Mouse (Mus musculus) heart, embryonic 11.5 days (tissue): Measurements from ENCODE around the gene C2cd4c. TPM values are rescaled to one million over a fixed set of nuclear protein-coding genes. Genes with fewer than 3 reads are reported as not detected.

ENCODE experiments used
- ATAC-seq: fragments of 200-750 bp; cut with Nextera tagmentation; replicated peaks from 2 replicates; pipeline ENCODE4 v1.8.0; 2017; ENCODE audit warnings: moderate library complexity; ENCODE audit not compliant: insufficient number of reproducible peaks, low FRiP score, low TSS enrichment
- H3K27ac ChIP-seq: fragments of 300-500 bp; sonication (generic); 2 replicates; pipeline ENCODE4 v1.5.1; 2014; ENCODE audit warnings: mild to moderate bottlenecking, low read depth, low read length
- H3K27me3 ChIP-seq: fragments of 300-500 bp; sonication (generic); 2 replicates; pipeline ENCODE4 v1.6.1; 2014; ENCODE audit warnings: mild to moderate bottlenecking, low read length, mixed read lengths; ENCODE audit not compliant: control insufficient read depth, insufficient read depth
- H3K36me3 ChIP-seq: fragments of 300-500 bp; sonication (generic); 2 replicates; pipeline ENCODE4 v1.6.1; 2014; ENCODE audit warnings: mild to moderate bottlenecking, low read length, moderate library complexity, mixed read lengths; ENCODE audit not compliant: control insufficient read depth, insufficient read depth
- H3K4me1 ChIP-seq: fragments of 300-500 bp; sonication (generic); 2 replicates; pipeline ENCODE4 v1.6.1; 2014; ENCODE audit warnings: low read length; ENCODE audit not compliant: control insufficient read depth, insufficient read depth
- H3K4me2 ChIP-seq: fragments of 300-500 bp; sonication (generic); 2 replicates; pipeline ENCODE4 v1.6.1; 2014; ENCODE audit warnings: mild to moderate bottlenecking, moderate library complexity
- H3K4me3 ChIP-seq: fragments of 300-500 bp; sonication (generic); 2 replicates; pipeline ENCODE4 v1.5.1; 2014; ENCODE audit warnings: low read depth, low read length
- H3K9ac ChIP-seq: fragments of 300-500 bp; sonication (generic); 2 replicates; pipeline ENCODE4 v1.6.1; 2014; ENCODE audit warnings: mild to moderate bottlenecking, low read depth, low read length, moderate library complexity
- H3K9me3 ChIP-seq: fragments of 300-500 bp; sonication (generic); replicated peaks from 2 replicates; pipeline ENCODE4 v1.6.1; 2016; ENCODE audit warnings: low read length; ENCODE audit not compliant: control insufficient read depth
- WGBS: fragments of 180-500 bp; shearing (Covaris S2); extraction: QIAGEN DNeasy Blood & Tissue Kit; methylation state at CpG from one replicate; pipeline ENCODE4 v1.1.7; 2014; ENCODE audit not compliant: insufficient replicate concordance; 5-methylcytosine and 5-hydroxymethylcytosine counted together
- polyA plus RNA-seq: library from polyadenylated mRNA; unstranded; fragments of >200 nt; fragmentation: Nextera tagmentation; extraction: Ambion mirVana; gene quantifications from 2 replicates; pipeline ENCODE4 v1.2.1, GENCODE M21; 2014

C2cd4c gene
- polyA plus RNA-seq, 1 experiment from 2014 or later = not detected

GRCm38 (mm10) chr10:79597936-79598230 is 15.9 kb downstream of the C2cd4c start:
- H3K9ac ChIP-seq = no peak overlapping the region
- peaks cover 9% of the 10 kb centered on the region for H3K27me3 ChIP-seq
- H3K4me1 ChIP-seq = no peaks in the 10 kb centered on the region
- ATAC-seq = no peak
- H3K4me2 ChIP-seq = no peak overlapping the region
- H3K36me3 ChIP-seq = no peaks in the 10 kb centered on the region
- no peak overlapping the region for H3K27ac ChIP-seq
- no peak overlapping the region for H3K4me3 ChIP-seq
- WGBS = 64% methylated on average over 4 of the region's 4 CpGs
- H3K9me3 ChIP-seq = no peaks in the 10 kb centered on the region

- Histone ChIP-seq H3K36me3 (no peaks in the 10 kb centered on the region), H3K27ac (no peak overlapping the region), H3K4me1 (no peaks in the 10 kb centered on the region), H3K4me2 (no peak overlapping the region), H3K9me3 (no peaks in the 10 kb centered on the region), H3K27me3 (peaks cover 9% of the 10 kb centered on the region), H3K9ac (no peak overlapping the region), H3K4me3 (no peak overlapping the region)
- no peak for ATAC-seq
- 37% methylated on average over 13 of the region's 13 CpGs for WGBS
These were observed 16.5 kb downstream of the C2cd4c start for GRCm38 (mm10) chr10:79597051-79597935.

- Histone ChIP-seq H3K4me3 (no peak overlapping the region), H3K27me3 (peaks cover 9% of the 10 kb centered on the region), H3K4me2 (no peak overlapping the region), H3K9me3 (no peaks in the 10 kb centered on the region), H3K4me1 (no peaks in the 10 kb centered on the region), H3K9ac (no peak overlapping the region), H3K36me3 (no peaks in the 10 kb centered on the region), H3K27ac (no peak overlapping the region)
- no peak for ATAC-seq
- 54% methylated on average over 8 of the region's 8 CpGs for WGBS
These were observed 18.3 kb downstream of the C2cd4c start for GRCm38 (mm10) chr10:79595590-79595929.

- Histone ChIP-seq H3K9me3 (no peaks in the 10 kb centered on the region), H3K4me3 (no peak overlapping the region), H3K27me3 (peaks cover 9% of the 10 kb centered on the region), H3K36me3 (no peaks in the 10 kb centered on the region), H3K27ac (no peak overlapping the region), H3K9ac (no peak overlapping the region), H3K4me1 (no peaks in the 10 kb centered on the region), H3K4me2 (no peak overlapping the region)
- WGBS = 20% methylated on average over 17 of the region's 17 CpGs
- no peak for ATAC-seq
These were observed 18.8 kb downstream of the C2cd4c start for GRCm38 (mm10) chr10:79594872-79595589.

- Histone ChIP-seq H3K27me3 (peaks cover 9% of the 10 kb centered on the region), H3K36me3 (no peaks in the 10 kb centered on the region), H3K9ac (no peak overlapping the region), H3K4me1 (no peaks in the 10 kb centered on the region), H3K4me2 (no peak overlapping the region), H3K9me3 (no peaks in the 10 kb centered on the region), H3K27ac (no peak overlapping the region), H3K4me3 (no peak overlapping the region)
- 43% methylated on average over 6 of the region's 6 CpGs for WGBS
- no peak for ATAC-seq
These were observed 19.7 kb downstream of the C2cd4c start for GRCm38 (mm10) chr10:79594111-79594510.

GRCm38 (mm10) chr10:79590702-79591101 is 23.1 kb downstream of the C2cd4c start:
- no peak overlapping the region for H3K4me3 ChIP-seq
- no peaks in the 10 kb centered on the region for H3K9me3 ChIP-seq
- H3K4me2 ChIP-seq = no peak overlapping the region
- no peaks in the 10 kb centered on the region for H3K36me3 ChIP-seq
- no peaks in the 10 kb centered on the region for H3K4me1 ChIP-seq
- ATAC-seq = no peak
- H3K27me3 ChIP-seq = peaks cover 6% of the 10 kb centered on the region
- WGBS = 89% methylated on average over 1 of the region's 1 CpGs
- H3K9ac ChIP-seq = no peak overlapping the region
- H3K27ac ChIP-seq = no peak overlapping the region

GRCm38 (mm10) chr10:79587752-79588126 is 26.1 kb downstream of the C2cd4c start:
- no peak overlapping the region for H3K9ac ChIP-seq
- H3K27ac ChIP-seq = no peak overlapping the region
- H3K36me3 ChIP-seq = no peaks in the 10 kb centered on the region
- 60% methylated on average over 4 of the region's 4 CpGs for WGBS
- no peak for ATAC-seq
- no peaks in the 10 kb centered on the region for H3K9me3 ChIP-seq
- no peaks in the 10 kb centered on the region for H3K27me3 ChIP-seq
- no peak overlapping the region for H3K4me2 ChIP-seq
- no peak overlapping the region for H3K4me3 ChIP-seq
- H3K4me1 ChIP-seq = no peaks in the 10 kb centered on the region

GRCm38 (mm10) chr10:79587061-79587751 is 26.6 kb downstream of the C2cd4c start, which contains the start of gene Theg:
TSS of gene Theg (minus strand) at chr10:79587331.
- no peaks in the 10 kb centered on the region for H3K36me3 ChIP-seq
- WGBS = 73% methylated on average over 5 of the region's 5 CpGs

More at GRCm38 (mm10) chr10:79587061-79587751, 26.6 kb downstream of the C2cd4c start, which contains the start of gene Theg:
- Histone ChIP-seq H3K9ac (no peak within 1 kb of the TSS), H3K27ac (no peak within 1 kb of the TSS), H3K4me2 (no peak within 1 kb of the TSS), H3K27me3 (no peaks in the 10 kb centered on the region), H3K4me3 (no peak within 1 kb of the TSS), H3K4me1 (no peaks in the 10 kb centered on the region), H3K9me3 (no peaks in the 10 kb centered on the region)
- no peak for ATAC-seq
